Mouse (Mus musculus): ENCODE measurements at regions not wholly inside any gene's neighbourhood (a gene's known extent, or its start where the extent isn't known, plus 50 kb on each side); places are given as distances from the start of the nearest gene placed in this dataset.
A peak's percentile ranks its signal among the peaks of the same experiment; 100 is the strongest.

DNA sequence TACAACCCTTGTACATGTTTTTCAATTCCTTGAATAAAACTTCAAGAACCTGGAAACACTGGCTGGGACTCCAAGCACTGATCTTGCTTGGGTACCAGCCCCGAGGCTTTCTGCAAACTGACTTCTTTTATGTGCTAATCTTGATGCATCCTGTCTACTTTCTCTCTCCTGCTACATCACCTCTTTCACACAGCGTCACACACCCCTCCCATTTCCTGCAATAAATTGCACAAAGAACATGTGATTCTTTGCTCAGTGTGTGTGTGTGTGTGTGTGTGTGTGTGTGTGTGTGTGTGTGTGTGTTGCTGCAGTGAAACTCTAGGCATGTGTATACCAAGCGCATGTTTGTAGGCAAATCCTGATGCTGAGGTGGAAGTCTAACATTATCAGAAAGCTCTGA, 487.7 kb upstream of the Hs6st1 start:
- no peak for DNase-seq (ENCODE audit: low read depth, low spot score)

DNA sequence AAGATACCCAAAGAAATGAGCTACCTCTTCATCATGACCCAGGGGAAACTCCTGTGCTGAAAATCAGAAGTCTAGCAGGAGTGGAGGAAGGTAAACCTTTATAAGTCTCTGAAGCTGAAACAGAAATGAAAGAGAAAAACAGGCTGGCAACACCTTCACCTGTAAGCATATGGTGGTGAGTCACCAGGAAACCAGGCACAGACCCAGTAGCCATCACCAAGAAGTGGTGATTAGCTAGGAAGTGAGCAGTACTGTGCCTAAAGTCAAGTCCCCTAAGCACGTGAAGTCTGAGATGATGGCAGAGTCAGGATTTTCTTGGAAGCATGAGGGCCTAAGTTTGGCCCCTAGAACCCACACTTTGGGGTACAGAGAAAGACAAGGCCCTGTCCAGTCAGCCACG, 480.3 kb upstream of the Hs6st1 start:
- DNase-seq (ENCODE audit: low read depth, low spot score) = peak; percentile 80

DNA sequence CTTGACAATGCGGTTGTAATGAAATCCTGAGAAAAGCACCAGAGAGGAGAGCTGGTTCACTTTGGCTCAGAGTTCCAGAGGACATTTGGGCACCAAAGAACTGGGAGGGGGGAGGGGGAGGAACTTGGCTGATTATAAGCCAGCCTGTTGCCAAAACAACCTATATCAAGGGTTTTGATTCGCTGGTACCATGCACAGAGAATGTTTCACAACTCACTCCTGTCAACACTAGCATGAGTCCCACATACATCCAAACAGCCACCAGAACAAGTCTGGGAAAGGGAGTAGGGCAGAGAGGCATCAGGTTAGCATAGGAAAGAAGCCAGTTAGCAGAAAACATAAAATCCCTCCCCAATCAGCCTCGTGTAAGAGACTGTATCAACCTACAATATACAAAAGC, 479.3 kb upstream of the Hs6st1 start:
- peak; percentile 46 for DNase-seq (ENCODE audit: low read depth, low spot score)

DNA sequence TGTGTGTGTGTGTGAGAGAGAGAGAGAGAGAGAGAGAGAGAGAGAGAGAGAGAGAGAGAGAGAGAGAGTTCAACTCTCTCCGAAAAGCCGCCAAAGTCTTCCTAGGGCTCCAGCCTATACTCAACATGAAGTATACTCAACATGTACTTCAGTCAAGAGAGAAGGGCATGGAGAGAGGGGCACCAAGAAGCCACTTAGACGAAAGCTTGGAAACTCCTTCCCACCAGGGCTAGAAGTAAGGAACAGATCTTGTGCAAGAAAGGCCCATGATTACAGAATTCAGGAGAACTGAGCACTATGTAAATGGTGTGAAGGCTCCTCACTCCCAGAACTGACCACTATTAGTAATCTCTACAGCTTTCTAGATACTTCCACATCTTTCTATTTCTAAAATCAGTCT, 467.4 kb upstream of the Hs6st1 start:
- DNase-seq (ENCODE audit: low read depth, low spot score) = no peak

DNA sequence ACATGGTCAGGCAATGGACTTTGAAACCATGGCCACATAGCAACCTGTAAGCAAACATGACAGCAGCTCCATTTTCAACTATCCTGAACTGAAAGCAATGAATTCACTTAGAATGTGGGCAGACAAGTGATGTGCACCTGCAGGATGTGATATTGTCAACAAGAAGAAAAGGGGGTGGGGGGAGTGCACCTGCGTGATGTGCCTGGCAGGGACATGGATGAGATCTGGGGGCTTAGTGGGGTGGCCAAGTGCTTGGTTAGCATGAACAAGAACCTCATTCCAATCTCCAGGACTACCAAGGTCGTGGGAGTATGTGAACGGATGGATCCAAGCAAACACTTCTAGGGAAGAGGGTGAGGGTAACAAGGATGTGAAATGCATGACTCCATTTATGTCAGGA, 453.1 kb upstream of the Hs6st1 start:
- no peak for DNase-seq (ENCODE audit: low read depth, low spot score)

DNA sequence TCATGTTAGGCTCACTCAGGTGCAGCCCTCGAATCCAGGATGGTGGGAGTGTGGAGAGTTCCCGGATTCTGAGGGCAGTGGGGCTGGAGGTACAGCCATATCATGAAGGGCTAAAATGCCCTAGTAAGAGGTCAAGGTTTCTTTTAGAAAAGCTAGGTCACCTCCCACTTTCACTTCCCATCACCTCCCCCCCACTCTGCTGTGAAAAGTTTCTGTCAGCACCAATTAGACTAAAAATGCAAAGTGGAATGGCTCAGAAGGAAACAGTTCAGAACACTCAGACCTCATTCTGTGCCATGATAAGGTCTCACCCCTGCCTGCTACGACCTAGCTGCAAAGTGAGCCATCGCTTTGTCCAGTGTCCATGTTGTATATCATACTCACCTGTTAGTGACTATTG, 448.7 kb upstream of the Hs6st1 start:
- DNase-seq (ENCODE audit: low read depth, low spot score) = no peak

DNA sequence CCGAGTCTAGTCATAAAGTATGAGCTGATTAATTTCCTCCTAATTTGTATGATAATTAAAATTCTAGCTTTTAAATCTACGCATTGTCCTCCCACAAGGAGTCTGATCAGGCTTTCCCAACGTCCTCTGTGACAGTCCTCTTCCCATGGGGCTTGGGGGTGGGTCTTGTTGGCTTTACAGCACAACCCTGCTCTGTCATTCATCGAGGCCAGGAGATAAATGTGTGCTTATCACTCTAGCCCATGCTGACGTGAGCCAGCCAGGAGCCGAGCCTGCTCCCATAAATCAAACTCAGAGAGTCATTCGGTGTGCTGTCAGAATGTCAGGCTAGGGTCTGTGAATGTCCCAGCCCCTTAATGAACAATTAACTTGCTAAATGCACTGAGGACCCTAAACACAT, 425.6 kb upstream of the Hs6st1 start:
- DNase-seq (ENCODE audit: low read depth, low spot score) = no peak

DNA sequence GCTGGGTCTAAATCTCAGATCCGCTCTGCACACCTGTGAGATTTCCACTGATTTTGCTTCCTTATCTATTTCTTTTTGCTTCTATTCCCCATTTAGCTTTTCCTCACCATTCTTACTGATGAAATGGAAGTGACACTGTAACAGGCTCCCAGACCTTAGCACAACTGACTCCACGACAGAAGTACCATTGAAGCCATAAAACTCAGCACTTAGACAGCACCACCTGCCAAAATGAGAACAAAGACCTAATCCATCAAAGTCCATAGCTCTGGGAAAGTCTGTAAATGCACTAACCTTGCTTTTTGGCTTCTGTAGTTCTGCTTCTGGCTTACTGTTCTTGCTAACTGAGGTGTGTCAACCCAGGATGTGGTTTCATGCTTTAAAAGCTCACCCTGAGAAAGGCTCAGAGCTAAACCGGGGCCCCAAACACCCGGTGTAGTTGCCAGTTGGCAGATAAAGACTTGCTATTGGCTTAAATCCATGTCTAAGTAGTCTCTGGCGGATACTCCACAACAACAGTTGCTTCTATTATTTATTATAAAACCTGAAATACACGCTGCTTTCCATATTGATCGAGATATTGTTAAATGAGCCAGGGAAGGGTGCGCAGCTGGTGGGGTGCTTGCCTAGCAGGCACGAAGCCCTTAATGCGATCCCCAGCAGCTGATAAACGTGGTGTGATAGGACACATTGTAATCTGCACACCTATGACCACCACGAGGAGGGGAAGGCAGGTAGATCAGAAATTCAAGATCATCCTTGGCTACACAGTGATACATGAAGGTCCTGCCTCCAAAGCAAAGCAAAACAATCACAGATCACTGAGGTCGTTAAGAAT, 414.9 kb upstream of the Hs6st1 start:
- peak; percentile 29 for DNase-seq (ENCODE audit: low read depth, low spot score)

DNA sequence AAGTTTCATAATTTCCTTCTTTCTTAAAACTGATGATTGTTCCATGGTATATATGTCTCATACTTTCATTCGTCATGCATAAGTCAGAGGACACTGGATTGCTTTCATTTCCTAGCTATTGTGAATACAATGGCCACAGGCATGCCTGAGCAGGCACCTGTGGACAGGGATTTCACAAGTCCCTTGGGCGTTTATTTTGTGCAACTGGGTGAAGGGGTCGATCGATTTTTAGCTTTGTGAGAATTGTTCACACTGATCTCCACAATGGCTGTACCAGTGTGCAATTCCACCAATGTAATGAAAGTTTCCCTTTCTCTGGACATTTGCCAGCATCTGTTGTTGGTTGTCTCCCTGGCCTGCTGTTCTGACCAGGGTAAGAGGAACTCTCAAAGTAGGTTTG, 405.2 kb upstream of the Hs6st1 start:
- DNase-seq (ENCODE audit: low read depth, low spot score) = no peak

DNA sequence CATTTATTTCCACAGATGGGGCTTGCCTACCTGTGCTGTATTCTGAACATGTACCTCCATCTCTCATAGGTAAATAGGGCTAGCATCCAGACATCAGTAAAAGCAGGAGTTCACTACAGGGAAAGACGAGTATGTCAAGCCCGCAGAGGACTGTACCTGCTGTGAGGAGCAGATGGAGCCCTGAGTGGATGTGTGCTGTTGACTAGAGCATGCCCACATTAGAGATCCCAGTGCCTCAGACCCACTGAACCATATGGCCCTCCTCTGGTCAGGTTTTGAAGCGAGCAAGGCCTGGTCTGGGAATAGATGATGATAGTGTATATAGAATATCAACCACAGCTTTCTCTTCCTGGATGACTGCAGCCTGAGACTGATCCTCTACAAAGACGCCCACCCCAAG, 394.7 kb upstream of the Hs6st1 start:
- DNase-seq (ENCODE audit: low read depth, low spot score) = peak; percentile 92

DNA sequence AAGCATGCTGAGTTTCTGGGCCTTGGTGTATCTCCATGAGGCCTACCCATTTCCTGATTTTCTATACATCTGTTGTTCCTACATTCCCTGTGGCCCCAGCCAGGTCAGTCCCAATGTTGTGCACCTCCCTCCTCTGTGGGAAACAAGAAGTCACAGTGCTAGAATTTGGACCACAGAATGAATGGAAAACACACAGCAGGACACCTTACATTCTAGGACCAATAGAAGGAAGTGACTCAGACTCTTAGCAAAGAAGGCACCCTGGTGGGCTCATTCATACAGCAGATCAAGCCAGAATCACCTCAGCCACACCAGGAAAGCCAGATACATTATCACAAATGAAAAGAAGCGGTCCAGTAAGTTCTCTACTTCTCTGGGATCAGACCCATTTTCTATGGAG, 394.2 kb upstream of the Hs6st1 start:
- DNase-seq (ENCODE audit: low read depth, low spot score) = no peak

DNA sequence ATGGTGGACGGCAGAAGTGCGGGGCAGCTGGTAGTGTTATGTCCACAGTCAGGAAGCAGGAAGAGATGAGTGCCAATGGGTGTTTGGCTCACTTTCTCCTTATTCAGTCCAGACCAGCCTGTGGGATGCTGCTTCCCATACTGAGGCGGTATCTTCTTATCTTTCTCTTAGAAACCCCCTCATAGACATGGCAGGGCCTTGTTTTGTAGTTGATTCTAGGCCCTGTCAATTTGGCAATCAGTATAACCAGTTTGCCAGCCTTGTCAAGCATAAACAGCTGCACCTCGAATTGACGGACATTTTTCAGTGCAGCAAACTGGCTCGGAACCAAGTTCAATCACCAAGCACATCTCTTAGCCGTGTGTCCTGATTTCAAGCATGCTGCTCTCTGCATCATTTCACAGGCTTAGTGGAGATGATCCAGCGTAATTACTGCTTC, 385.7 kb upstream of the Hs6st1 start:
- DNase-seq (ENCODE audit: low read depth, low spot score) = peak; percentile 60

DNA sequence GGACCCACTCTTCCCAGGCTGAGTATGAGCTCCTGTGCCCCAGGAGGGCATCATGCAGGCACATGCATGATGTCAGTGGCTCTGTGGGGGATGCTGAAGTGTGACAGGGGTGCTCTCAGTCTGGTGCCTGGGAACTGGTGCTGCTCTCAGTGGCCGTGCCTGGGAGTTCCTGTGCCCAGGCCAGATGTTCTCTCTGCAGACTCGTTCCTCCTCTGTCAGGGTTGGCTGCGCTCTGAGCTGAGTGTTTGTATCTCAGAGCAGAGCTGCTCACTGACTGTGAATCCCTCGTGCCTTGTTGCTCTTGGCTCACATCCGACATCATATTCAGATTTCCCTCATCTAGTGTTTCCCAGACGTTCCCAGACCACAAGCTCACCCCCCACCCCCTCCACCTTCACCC, 382.5 kb upstream of the Hs6st1 start:
- no peak for DNase-seq (ENCODE audit: low read depth, low spot score)

DNA sequence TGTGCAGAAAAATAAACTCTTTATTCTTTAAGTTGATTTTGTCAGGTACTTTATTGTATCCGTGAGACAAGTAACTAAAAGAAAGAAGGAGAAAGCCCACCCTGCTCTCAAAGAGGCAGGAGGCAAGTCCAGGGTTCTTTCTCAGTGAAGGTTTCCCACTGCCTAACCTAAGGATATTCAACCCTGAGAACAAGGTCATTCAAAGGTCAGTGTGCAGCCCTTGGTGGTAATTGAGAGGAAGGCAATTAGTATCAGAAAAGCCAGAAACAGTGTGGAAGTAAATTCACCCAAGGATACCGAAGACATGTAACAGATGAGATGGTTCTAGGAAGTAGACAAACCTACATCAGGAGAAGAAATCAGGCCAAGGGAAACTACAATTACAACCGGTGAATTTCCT, 373.9 kb upstream of the Hs6st1 start:
- DNase-seq (ENCODE audit: low read depth, low spot score) = no peak

DNA sequence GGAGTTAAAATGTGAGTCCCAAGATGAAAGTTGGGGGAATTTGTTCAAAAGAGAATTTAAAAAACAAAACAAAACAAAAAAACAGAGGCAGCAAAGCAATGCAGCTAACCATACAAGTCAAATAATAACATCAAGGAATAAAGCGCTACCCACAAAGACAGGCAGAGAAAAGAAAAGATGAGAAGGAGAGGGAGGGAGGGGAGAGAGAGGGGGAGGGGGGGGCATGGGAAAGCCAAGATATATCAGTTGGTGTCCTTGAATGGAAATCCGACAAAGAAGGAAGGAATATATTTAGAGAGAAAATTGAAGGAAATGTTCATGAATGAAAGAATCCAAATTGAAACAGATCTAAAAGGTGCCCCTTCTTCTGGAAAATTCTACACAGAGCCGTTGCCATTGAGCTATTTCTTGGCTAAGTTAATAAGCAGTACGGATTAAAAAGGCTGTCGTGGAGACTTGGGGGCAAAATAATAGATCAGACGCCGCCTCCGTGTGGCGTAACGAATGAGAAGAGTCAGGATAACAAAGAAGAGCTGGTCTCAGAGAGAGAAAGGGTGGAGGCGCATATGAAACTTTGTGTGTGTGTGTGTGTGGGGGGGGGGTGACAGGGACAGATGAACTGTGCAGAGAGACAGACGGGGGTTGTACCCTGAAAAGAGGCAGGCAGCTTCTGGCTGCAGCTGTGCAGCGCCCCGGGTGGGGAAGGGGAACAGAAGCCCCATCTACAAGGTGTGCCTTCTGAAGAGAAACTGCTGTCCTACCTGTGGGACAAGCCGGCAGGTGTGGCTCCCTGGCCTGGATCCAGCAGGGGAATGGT, 373.2 kb upstream of the Hs6st1 start:
- DNase-seq (ENCODE audit: low read depth, low spot score) = peak; percentile 16

DNA sequence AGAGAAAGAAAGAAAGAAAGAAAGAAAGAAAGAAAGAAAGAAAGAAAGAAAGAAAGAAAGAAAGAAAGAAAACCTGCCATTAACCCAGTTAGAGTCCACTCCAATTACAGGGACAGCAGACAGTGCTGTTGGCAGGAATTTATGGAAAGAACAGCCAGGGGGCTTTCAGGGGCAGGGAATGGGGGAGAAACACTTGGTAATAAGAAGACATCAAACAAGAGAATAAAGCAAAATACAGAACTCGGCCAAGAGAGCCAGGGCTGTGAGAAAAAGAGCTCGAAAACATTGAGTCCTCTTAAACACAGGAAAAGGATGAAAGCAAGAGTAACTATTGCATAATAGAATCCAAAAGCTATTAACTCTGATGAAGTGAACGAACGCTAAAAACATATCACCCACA, 371.0 kb upstream of the Hs6st1 start:
- peak; percentile 13 for DNase-seq (ENCODE audit: low read depth, low spot score)

DNA sequence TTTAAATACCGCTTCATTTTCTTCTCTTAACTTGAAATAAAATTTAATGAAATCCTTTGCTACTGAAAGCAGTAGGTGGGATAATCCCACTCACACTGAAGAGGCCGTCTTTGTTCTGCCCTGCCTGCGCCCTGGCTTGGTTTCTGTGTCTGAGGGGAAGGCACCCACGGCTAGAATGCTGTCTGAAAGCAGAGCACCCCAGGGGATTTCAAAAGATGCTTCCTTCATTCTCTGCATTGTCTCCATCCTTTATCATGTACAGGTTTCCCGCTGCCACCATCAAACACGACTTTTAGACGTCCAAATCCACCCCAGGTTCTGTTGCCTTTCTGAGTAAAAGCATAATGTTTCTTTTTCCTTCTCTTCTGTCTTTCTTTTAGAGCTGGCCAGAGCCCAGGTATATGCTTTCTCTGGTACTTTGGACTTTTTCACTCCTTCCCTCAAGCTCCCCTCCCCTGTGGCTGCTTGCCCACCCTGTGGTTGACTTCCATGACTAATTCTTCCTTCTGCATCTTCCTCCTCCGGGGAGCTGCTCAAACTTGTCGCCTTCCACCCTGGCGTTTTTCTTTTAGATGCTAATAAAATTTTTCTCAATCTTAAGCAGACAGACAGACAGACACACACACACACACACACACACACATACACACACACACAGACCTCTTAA, 370.2 kb upstream of the Hs6st1 start:
- peak; percentile 24 for DNase-seq (ENCODE audit: low read depth, low spot score)

DNA sequence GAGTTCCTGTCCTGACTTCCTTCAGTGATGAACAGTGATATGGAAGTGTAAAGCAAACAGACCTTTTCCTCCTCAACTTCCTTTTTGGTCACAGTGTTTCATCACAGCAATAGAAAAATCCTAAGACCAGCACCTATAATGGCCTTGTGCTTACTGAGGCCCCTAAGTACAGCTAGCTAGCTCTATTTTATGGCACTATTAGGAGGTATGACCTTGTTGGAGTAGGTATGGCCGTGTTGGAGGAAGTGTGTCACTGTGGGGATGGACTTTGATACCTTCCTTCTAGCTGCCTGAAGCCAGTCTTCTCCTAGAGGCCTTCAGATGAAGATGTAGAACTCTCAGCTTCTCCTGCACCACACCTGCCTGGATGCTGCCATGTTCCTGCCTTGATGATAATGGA, 365.6 kb upstream of the Hs6st1 start:
- DNase-seq (ENCODE audit: low read depth, low spot score) = no peak

DNA sequence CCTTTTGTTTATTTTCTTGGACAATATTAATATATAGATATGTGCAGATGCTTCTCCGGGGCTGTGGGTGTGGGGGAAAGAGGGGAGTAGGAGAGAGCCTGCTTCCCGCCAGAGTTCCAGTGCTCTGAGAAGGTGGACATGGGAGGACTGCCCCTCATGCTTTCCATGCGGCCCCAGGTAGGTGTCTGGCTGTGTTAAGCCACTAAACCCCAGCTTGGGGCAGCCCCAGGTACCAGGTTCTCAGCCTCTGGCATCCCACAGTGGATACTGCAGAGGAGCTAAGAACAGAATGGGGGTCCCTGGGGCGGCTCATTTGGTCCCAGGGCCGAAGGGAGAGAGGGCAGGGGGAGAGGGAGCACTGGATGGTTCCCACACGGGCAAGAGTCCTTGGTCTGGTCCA, 361.9 kb upstream of the Hs6st1 start:
- no peak for DNase-seq (ENCODE audit: low read depth, low spot score)

DNA sequence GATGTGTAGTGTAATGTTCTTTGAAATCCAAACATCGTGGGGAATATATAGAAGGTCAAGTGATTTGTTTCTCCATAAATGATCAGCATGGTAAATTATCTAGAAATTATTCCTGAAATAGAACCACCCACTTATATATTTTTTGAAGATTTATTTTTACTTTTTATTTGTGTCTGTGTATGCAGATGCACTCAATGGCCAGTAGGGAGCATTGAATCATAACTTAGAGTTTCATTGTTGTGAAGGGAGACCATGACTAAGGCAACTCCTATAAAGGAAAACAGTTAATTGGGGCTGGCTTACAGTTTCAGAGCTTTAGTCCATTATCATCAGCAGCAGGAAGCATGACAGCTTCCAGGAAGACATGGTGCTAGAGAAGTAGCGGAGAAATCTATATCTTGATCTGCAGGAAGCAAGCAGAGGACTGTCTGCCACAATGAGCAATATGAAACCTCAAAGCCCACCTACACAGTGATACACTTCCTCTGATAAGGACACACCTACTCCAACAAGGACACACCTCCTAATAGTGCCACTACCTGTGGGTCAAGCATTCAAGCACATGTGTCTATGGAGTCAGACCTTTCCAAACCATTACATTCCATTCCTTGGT, 359.9 kb upstream of the Hs6st1 start:
- no peak for DNase-seq (ENCODE audit: low read depth, low spot score)

DNA sequence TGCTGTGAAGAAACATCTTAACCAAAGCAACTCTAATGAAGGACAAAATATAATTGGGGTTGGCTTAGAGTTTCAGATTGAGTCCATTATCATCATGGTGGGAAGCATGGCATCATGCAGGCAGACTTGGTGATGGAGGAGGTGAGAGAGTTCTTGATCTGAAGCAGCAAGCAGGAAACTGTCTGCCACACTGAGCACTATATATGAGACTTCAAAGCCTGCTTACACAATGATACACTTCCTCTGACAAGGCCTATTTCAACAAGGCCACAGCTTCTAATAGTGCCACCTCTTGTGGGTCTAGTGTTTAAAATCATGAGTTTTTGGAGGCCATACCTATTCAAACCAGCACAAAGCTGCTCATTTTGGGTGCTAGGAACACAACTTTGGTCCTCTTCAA, 359.0 kb upstream of the Hs6st1 start:
- no peak for DNase-seq (ENCODE audit: low read depth, low spot score)

DNA sequence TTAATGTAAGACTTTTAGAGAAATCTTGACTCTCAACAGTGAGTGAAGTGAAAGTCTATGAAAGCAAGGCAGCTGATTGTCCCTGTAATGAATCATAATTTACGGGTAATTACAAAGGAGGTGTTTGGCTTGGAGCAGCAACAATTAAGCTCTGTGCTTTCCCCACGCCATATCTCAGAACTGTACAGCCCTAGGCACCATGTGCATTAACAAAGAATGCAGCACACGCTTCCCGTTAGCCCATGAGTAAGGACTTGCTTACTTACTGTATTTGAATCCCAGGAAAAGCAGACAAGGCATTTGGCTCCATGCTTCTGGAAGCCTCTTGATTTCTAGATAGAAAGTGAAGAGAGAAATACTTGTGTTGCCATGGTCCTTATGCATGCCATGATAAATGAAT, 354.2 kb upstream of the Hs6st1 start:
- DNase-seq (ENCODE audit: low read depth, low spot score) = no peak

All from brain, adult 2 months (tissue).